ENCODE assay signal across 9 mouse cellular contexts in genomic region chr14:21584468-21585135, GRCm38 (mm10).
DNase-seq lines count a peak whose midpoint lies in the region; ATAC-seq and TF ChIP-seq lines count a peak whose summit lies in the region.
"Had no signal": no experiment of that assay in that cellular context is flagged by ENCODE, and none has a peak within 500 bp of the region (broad histone marks: within the 10 kb centered on the region; RNA-seq: fewer than 3 reads in every experiment).

No protein-coding gene starts in this region.

- no peaks in the 10 kb centered on the region for H3K4me1 ChIP-seq in bone marrow macrophage, adult 2 months (ENCODE audit: control insufficient read depth, insufficient read depth, low read length)
- peaks cover 52% of the 10 kb centered on the region for H3K4me1 ChIP-seq in liver, embryonic 12.5 days

- no peaks in the 10 kb centered on the region for H3K9me3 ChIP-seq in liver, embryonic 12.5 days (replicated peaks)

- no peak for TF ChIP-seq POLR2A in bone marrow macrophage, adult 2 months (IDR thresholded peaks at IDR 0.05; ENCODE audit: borderline replicate concordance, low read depth, low read length)

- ATAC-seq in liver, embryonic 12.5 days = peak; percentile 55; the same call in 1 of the 2 replicates

- H3K27ac ChIP-seq in gastrocnemius, adult 2 months = peak overlapping the region; percentile 56
- no peak overlapping the region for H3K27ac ChIP-seq in bone marrow macrophage, adult 2 months (ENCODE audit: insufficient read depth, low read depth, low read length)
- no peak overlapping the region for H3K27ac ChIP-seq in liver, embryonic 12.5 days

- DNase-seq in gastrocnemius, adult 2 months = no peak
- no peak for DNase-seq in gastrocnemius, postnatal 36 days
- peak; percentile 16 for DNase-seq in CD4-positive helper T cell, adult 2 months (ENCODE audit: low read depth, low spot score)
- no peak for DNase-seq in layer of hippocampus, postnatal 25 days (ENCODE audit: extremely low spot score in 1 of 2, low spot score in 1 of 2)
- DNase-seq in cerebellum, adult 18-20 months = no peak
- DNase-seq in gastrocnemius, postnatal 4 days (ENCODE audit: low spot score in 2 of 2) = no peak
- DNase-seq: cerebellum, adult 11 months had no signal

- intact Hi-C loops in gastrocnemius, adult 2 months (cut with DNase I) = no loop called here
- intact Hi-C loops in gastrocnemius, postnatal 36 days (cut with DNase I) = loop anchor here (10.0 kb wide), 1 partner anchor 90 kb away; no protein-coding TSS in a partner anchor

- no peak overlapping the region for H3K9ac ChIP-seq in liver, embryonic 12.5 days

- peak; percentile 36; the same call in 1 of the 2 replicates for TF ChIP-seq CTCF in gastrocnemius, adult 2 months (IDR thresholded peaks at IDR 0.05)
- TF ChIP-seq CTCF in bone marrow macrophage, adult 2 months (IDR thresholded peaks at IDR 0.05; ENCODE audit: low read depth, low read length) = peak; percentile 58

- 49% methylated on average over 6 of the region's 6 CpGs for WGBS in liver, embryonic 12.5 days (ENCODE audit: insufficient replicate concordance)

- no peaks in the 10 kb centered on the region for H3K36me3 ChIP-seq in liver, embryonic 12.5 days

- no peak overlapping the region for H3K4me2 ChIP-seq in liver, embryonic 12.5 days

- no peak overlapping the region for H3K4me3 ChIP-seq in gastrocnemius, adult 2 months
- no peak overlapping the region for H3K4me3 ChIP-seq in bone marrow macrophage, adult 2 months (ENCODE audit: insufficient read depth, low read length)
- H3K4me3 ChIP-seq in liver, embryonic 12.5 days = no peak overlapping the region

- no peaks in the 10 kb centered on the region for H3K27me3 ChIP-seq in liver, embryonic 12.5 days (replicated peaks)
